16 mouse cellular contexts compared by ENCODE assay signal in the genomic region with DNA sequence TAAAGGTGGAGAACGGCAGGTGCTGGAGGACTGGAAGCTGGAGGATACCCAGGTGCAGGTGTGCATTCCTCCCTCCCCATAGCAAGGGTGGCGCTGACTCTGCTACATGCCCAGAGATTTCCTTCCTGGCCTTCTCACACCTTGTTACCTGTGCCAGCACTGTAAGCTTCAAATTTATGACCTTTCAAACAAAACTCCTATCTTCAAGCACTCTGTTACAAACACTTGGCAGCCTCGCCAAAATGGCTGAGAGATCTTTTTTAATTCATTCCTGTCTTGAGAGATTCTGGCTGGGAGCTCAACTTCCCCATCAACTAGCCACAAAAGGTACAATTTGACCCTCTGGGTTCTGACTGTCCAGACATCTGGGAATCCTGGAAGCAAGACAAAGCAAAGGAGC.
"Had no signal": no experiment of that assay in that cellular context is flagged by ENCODE, and none has a peak within 500 bp of the region (broad histone marks: within the 10 kb centered on the region; RNA-seq: fewer than 3 reads in every experiment).

No protein-coding gene starts in this region.

- H3K9ac ChIP-seq: neural tube, embryonic 13.5 days; neural tube, embryonic 15.5 days; stomach, embryonic 15.5 days had no signal

- H3K9me3 ChIP-seq: neural tube, embryonic 13.5 days; neural tube, embryonic 15.5 days; stomach, embryonic 15.5 days had no signal

- DNase-seq: retina, postnatal 1 day; right cerebral cortex, adult 18-20 months; right cerebral cortex, postnatal 14 days; right cerebral cortex, postnatal 25 days; right cerebral cortex, postnatal 4 days; spleen, adult 18-20 months; thymus, adult 18-20 months; thymus, adult 2 months; thymus, postnatal 14 days; thymus, postnatal 25 days; thymus, postnatal 36 days; thymus, postnatal 4 days had no signal

- H3K4me2 ChIP-seq: neural tube, embryonic 13.5 days; neural tube, embryonic 15.5 days; stomach, embryonic 15.5 days had no signal

- H3K27ac ChIP-seq: neural tube, embryonic 13.5 days; neural tube, embryonic 15.5 days; stomach, embryonic 15.5 days; stomach, postnatal 0 days had no signal

- H3K36me3 ChIP-seq: neural tube, embryonic 13.5 days; neural tube, embryonic 15.5 days; stomach, embryonic 15.5 days had no signal

- H3K4me1 ChIP-seq: neural tube, embryonic 13.5 days; neural tube, embryonic 15.5 days; stomach, embryonic 15.5 days had no signal

- H3K27me3 ChIP-seq: neural tube, embryonic 13.5 days; neural tube, embryonic 15.5 days; stomach, embryonic 15.5 days had no signal

- H3K4me3 ChIP-seq: neural tube, embryonic 13.5 days; neural tube, embryonic 15.5 days; stomach, embryonic 15.5 days had no signal
